ENCODE assay signal across 8 mouse cellular contexts in genomic region chr13:97240279-97240964, GRCm38 (mm10). TPM values are rescaled to one million over a fixed set of nuclear protein-coding genes. Genes with fewer than 3 reads are reported as not detected.
DNase-seq lines count a peak whose midpoint lies in the region; ATAC-seq lines count a peak whose summit lies in the region.

No protein-coding gene starts in this region.

- H3K4me1 ChIP-seq in hindbrain, embryonic 14.5 days (replicated peaks; ENCODE audit: control insufficient read depth, insufficient read depth, low read length) = peaks cover 36% of the 10 kb centered on the region

- peak overlapping the region; percentile 89 for H3K4me3 ChIP-seq in hindbrain, embryonic 14.5 days (replicated peaks; ENCODE audit: low read length)

- H3K36me3 ChIP-seq in hindbrain, embryonic 14.5 days (replicated peaks; ENCODE audit: control insufficient read depth, insufficient read depth) = peaks cover 5% of the 10 kb centered on the region

- H3K27ac ChIP-seq in hindbrain, embryonic 14.5 days = peak overlapping the region; percentile 93

- intact Hi-C loops in left cerebral cortex, postnatal 14 days (cut with DNase I) = loop anchor here (5.0 to 10.0 kb wide), 3 partner anchors 197 to 392 kb away; no protein-coding TSS in a partner anchor

- H3K27me3 ChIP-seq in hindbrain, embryonic 14.5 days (ENCODE audit: control insufficient read depth, insufficient read depth, low read length) = no peaks in the 10 kb centered on the region

- H3K9ac ChIP-seq in hindbrain, embryonic 14.5 days = peak overlapping the region; percentile 94

- H3K9me3 ChIP-seq in hindbrain, embryonic 14.5 days (ENCODE audit: control insufficient read depth, low read length) = no peaks in the 10 kb centered on the region

- WGBS in hindbrain, embryonic 14.5 days = under 1% methylated on average over 34 of the region's 36 CpGs

- peak; percentile 46 for ATAC-seq in hindbrain, embryonic 14.5 days (ENCODE audit: low FRiP score)
- peak; percentile 68 for ATAC-seq in megakaryocyte progenitor cell, adult 5-6 weeks (replicated peaks; ENCODE audit: poor library complexity)

- peak; percentile 91 for DNase-seq in NIH3T3 (ENCODE audit: low read depth)
- DNase-seq in cerebellum, adult 9-10 months = peak; percentile 47
- DNase-seq in frontal cortex, postnatal 36 days (ENCODE audit: low spot score in 2 of 2) = peak; percentile 75 to 81
- DNase-seq in hindbrain, embryonic 14.5 days (ENCODE audit: low spot score) = peak; percentile 80
- DNase-seq in left cerebral cortex, postnatal 14 days (ENCODE audit: low spot score in 2 of 2) = peak; percentile 77 to 86
- peak; percentile 78 for DNase-seq in right cerebral cortex, postnatal 25 days
- DNase-seq in yolk sac, embryonic 10.5 days (ENCODE audit: low spot score) = peak; percentile 85

- H3K4me2 ChIP-seq in hindbrain, embryonic 14.5 days (replicated peaks) = peak overlapping the region; percentile 82

RNA-seq across cellular contexts. Expression of gene Enc1, which starts 0.5 kb away (rescaled TPM):
- 80.5 and 82.4 TPM in 2 replicates for polyA plus RNA-seq in hindbrain, embryonic 14.5 days (2014; fragmentation: Nextera tagmentation; extraction: Ambion mirVana)
- 100 to 1,000 TPM; 482 to 522 TPM for total RNA-seq in left cerebral cortex, postnatal 14 days (2021)
- total RNA-seq in megakaryocyte progenitor cell, adult 5-6 weeks (2015) = 2.5 and 3.1 TPM in 2 replicates
- 2.6 and 4.0 TPM in 2 replicates for total RNA-seq in megakaryocyte progenitor cell, adult 5-6 weeks (2017)

RNA-seq across cellular contexts. Expression of gene Hexb, which starts 42.3 kb away (rescaled TPM):
- 45.3 and 50.7 TPM in 2 replicates for polyA plus RNA-seq in hindbrain, embryonic 14.5 days (2014; fragmentation: Nextera tagmentation; extraction: Ambion mirVana)
- total RNA-seq in left cerebral cortex, postnatal 14 days (2021) = 100 to 1,000 TPM; 104 to 107 TPM
- total RNA-seq in megakaryocyte progenitor cell, adult 5-6 weeks (2015) = 47.2 and 54.0 TPM in 2 replicates
- total RNA-seq in megakaryocyte progenitor cell, adult 5-6 weeks (2017) = 38.6 and 39.3 TPM in 2 replicates

Comparison
In these comparisons a context has a peak if more than half of its experiments do, and no peak if none do; other contexts are left out.
1. Peak in every context shown above with its lines: DNase-seq, ATAC-seq, H3K4me3 ChIP-seq and H3K27ac ChIP-seq.
2. RNA of gene Enc1, which starts 0.5 kb away (total RNA-seq): 482 to 522 TPM in left cerebral cortex, postnatal 14 days; 2.5 to 4.0 TPM in megakaryocyte progenitor cell, adult 5-6 weeks; every median in the first group is over 10 times any median in the second.